Mouse (Mus musculus): ENCODE results near the gene Ect2l. TPM values are rescaled to one million over a fixed set of nuclear protein-coding genes. Genes with fewer than 3 reads are reported as not detected.

Ect2l gene
- 0.58 TPM in 1 of 2 replicates, not detected in the other for polyA plus RNA-seq (2015; fragmentation: Nextera tagmentation; extraction: Ambion mirVana)

DNA sequence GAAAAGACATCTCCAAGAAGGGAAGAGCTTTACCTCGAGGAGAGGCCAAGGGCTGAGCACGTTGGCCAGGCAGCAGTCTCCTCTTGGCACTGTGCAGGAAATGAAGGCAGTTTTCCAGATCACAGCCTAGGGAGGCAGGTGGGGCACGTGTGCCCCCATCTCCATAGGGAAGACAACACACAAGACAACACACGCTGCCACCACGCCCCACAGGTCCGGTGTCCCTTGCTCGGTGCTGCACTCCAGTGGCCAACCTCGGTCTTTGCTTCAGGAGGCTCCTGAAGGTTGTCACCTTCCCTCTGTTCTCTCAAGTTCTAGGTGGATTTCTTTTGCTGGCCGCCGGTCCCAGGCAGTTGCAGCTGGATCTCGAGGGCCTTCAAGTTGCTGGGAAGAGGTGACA lies at the start of gene Ect2l:
Gene Ect2l (minus strand): TSS at position 165 of the 400 bp plus-strand sequence.
- Histone ChIP-seq H3K9ac (no peak within 1 kb of the TSS), H3K27ac (no peak within 1 kb of the TSS), H3K36me3 (ENCODE audit: poor library complexity, severe bottlenecking) (no peaks in the 10 kb centered on the region), H3K9me3 (replicated peaks) (no peaks in the 10 kb centered on the region), H3K4me2 (peak within 1 kb of the TSS; percentile 19; the same call in 1 of the 2 replicates), H3K27me3 (no peaks in the 10 kb centered on the region), H3K4me3 (no peak within 1 kb of the TSS), H3K4me1 (no peaks in the 10 kb centered on the region)
- ATAC-seq = no peak
- 21% methylated on average over 11 of the region's 11 CpGs for WGBS

- 72% methylated on average over 4 of the region's 4 CpGs for WGBS
- H3K9me3 ChIP-seq (replicated peaks) = no peaks in the 10 kb centered on the region
- ATAC-seq = no peak
- H3K9ac ChIP-seq = no peak overlapping the region
- H3K4me1 ChIP-seq = no peaks in the 10 kb centered on the region
- no peaks in the 10 kb centered on the region for H3K27me3 ChIP-seq
- no peak overlapping the region for H3K4me2 ChIP-seq
- no peak overlapping the region for H3K4me3 ChIP-seq
- no peaks in the 10 kb centered on the region for H3K36me3 ChIP-seq (ENCODE audit: poor library complexity, severe bottlenecking)
- no peak overlapping the region for H3K27ac ChIP-seq
Measured at GRCm38 (mm10) chr10:18251345-18251744, 40.7 kb upstream of the Ect2l start.

- Histone ChIP-seq H3K4me1 (no peaks in the 10 kb centered on the region), H3K9me3 (replicated peaks) (no peaks in the 10 kb centered on the region), H3K4me2 (no peak overlapping the region), H3K4me3 (no peak overlapping the region), H3K27ac (no peak overlapping the region), H3K36me3 (ENCODE audit: poor library complexity, severe bottlenecking) (no peaks in the 10 kb centered on the region), H3K9ac (no peak overlapping the region), H3K27me3 (no peaks in the 10 kb centered on the region)
- no peak for ATAC-seq
- 55% methylated on average over 2 of the region's 2 CpGs for WGBS
Measured at GRCm38 (mm10) chr10:18243614-18244013, 32.9 kb upstream of the Ect2l start.

GRCm38 (mm10) chr10:18237191-18237590 lies 26.5 kb upstream of the Ect2l start:
- Histone ChIP-seq H3K9me3 (replicated peaks) (no peaks in the 10 kb centered on the region), H3K36me3 (ENCODE audit: poor library complexity, severe bottlenecking) (no peaks in the 10 kb centered on the region), H3K27ac (no peak overlapping the region), H3K9ac (no peak overlapping the region), H3K27me3 (no peaks in the 10 kb centered on the region), H3K4me3 (no peak overlapping the region), H3K4me1 (peaks cover 7% of the 10 kb centered on the region), H3K4me2 (no peak overlapping the region)
- 92% methylated on average over 7 of the region's 7 CpGs for WGBS
- ATAC-seq = no peak

DNA sequence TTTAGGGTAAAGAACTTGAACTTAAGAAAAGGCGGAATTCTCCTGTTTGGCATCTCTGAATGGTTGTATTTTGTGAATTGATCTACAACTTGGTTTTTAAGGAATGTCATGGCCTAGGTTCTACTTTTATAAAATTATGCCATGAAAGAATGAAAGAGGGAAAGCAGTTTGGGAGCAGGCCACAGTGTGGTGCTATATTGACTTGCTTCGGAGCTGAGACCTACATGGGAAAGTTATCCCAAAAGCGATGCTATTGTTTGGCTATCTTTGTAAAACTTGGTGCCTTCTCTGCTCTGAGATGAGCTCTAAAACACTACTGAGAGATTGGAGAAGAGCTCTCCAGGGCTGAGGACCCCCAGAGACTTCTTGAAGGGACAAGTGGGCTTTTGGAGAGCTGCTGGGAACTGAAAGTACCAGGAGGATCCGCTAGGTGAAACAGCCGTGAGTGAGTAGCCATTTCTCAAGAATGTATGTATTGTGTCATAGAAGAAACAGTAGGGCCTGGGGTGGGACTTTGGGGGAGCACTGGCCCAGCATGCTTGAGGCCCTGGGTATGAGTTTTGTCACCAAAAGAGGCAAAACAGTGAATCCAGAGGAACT lies 25.7 kb upstream of the Ect2l start:
- WGBS = 75% methylated on average over 5 of the region's 5 CpGs
- H3K36me3 ChIP-seq (ENCODE audit: poor library complexity, severe bottlenecking) = no peaks in the 10 kb centered on the region
- H3K4me2 ChIP-seq = no peak overlapping the region
- H3K27me3 ChIP-seq = no peaks in the 10 kb centered on the region
- ATAC-seq = no peak
- peaks cover 7% of the 10 kb centered on the region for H3K4me1 ChIP-seq
- H3K9me3 ChIP-seq (replicated peaks) = no peaks in the 10 kb centered on the region
- H3K4me3 ChIP-seq = no peak overlapping the region
- H3K27ac ChIP-seq = no peak overlapping the region
- H3K9ac ChIP-seq = no peak overlapping the region

DNA sequence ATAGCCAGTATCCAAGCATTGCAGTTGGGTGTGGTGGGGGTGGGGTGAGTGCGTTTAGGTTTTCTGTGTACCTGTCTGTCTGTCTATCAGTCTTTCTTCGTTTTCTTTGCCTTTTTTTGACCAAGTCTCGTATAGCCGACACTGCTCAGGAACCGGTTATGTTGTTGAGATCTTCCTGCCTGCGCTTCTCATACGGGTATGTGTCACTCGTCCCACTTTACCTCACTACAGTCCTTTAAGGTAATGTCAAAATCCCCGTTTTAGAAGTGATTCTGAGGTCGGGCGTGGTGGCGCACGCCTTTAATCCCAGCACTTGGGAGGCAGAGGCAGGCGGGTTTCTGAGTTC lies 24.7 kb upstream of the Ect2l start:
- 12% methylated on average over 14 of the region's 14 CpGs for WGBS
- Histone ChIP-seq H3K4me3 (peak overlapping the region; percentile 54), H3K27ac (no peak overlapping the region), H3K9ac (peak overlapping the region; percentile 59), H3K4me2 (peak overlapping the region; percentile 73), H3K4me1 (peaks cover 7% of the 10 kb centered on the region), H3K36me3 (ENCODE audit: poor library complexity, severe bottlenecking) (no peaks in the 10 kb centered on the region), H3K9me3 (replicated peaks) (no peaks in the 10 kb centered on the region), H3K27me3 (no peaks in the 10 kb centered on the region)
- ATAC-seq = no peak; the same call in 1 of the 2 replicates

DNA sequence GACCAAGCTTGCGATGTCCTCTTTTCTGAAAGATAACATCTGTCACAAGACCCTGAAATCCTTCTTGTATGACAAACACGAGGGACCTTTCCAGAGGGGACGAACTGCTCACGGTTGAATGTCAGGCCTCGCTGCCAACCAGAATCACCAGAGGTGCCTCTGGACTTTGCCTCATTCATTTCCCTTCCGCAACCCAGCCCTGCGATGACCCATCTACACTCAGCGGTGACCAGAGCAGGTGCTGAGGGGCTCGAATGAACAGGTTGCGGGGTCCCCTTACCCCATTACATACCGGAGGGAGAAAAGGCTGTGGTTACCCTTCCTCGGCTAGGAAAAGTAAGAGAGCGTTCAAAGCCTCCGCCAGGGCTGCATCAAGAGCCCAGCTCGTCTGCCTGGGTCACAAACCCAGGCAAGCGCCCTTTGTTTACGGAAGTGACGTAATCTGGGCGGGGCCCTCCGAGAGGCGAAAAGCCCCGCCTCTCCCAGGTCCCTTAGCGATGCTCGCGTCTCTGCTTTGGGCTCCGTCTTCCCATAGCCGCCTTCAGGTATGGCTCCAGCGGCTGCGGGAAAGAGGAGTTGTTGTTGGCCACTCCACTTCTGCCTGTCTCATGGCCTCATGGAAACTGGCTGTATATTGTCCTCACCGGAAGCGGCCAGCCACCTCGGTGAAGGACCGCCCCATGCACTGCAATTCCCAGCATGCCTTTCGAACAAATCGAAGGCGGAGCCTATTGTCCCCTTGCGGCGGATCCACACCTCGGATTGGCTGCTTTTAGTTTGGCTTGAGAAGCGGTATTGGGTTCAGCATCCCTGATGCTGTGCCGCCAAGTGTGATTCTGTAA lies 24.1 kb upstream of the Ect2l start, which contains the start of gene Ccdc28a:
Gene Ccdc28a (minus strand): TSS at position 439 of the 842 bp plus-strand sequence.
- peaks cover 7% of the 10 kb centered on the region for H3K4me1 ChIP-seq
- H3K27ac ChIP-seq = peak within 1 kb of the TSS; percentile 49
- ATAC-seq = peak; percentile 99
- H3K27me3 ChIP-seq = no peaks in the 10 kb centered on the region
- H3K9ac ChIP-seq = peak within 1 kb of the TSS; percentile 59
- no peaks in the 10 kb centered on the region for H3K9me3 ChIP-seq (replicated peaks)
- H3K4me2 ChIP-seq = peak within 1 kb of the TSS; percentile 73
- no peaks in the 10 kb centered on the region for H3K36me3 ChIP-seq (ENCODE audit: poor library complexity, severe bottlenecking)
- peak within 1 kb of the TSS; percentile 54 for H3K4me3 ChIP-seq
- WGBS = 2% methylated on average over 41 of the region's 41 CpGs

GRCm38 (mm10) chr10:18233891-18234290 lies 23.2 kb upstream of the Ect2l start:
- H3K27ac ChIP-seq = no peak overlapping the region
- no peak overlapping the region for H3K4me3 ChIP-seq
- no peaks in the 10 kb centered on the region for H3K27me3 ChIP-seq
- H3K4me1 ChIP-seq = peaks cover 7% of the 10 kb centered on the region
- H3K36me3 ChIP-seq (ENCODE audit: poor library complexity, severe bottlenecking) = no peaks in the 10 kb centered on the region
- no peak for ATAC-seq
- peak overlapping the region; percentile 73; the same call in 1 of the 2 replicates for H3K4me2 ChIP-seq
- no peak overlapping the region for H3K9ac ChIP-seq
- 60% methylated on average over 3 of the region's 3 CpGs for WGBS
- no peaks in the 10 kb centered on the region for H3K9me3 ChIP-seq (replicated peaks)

GRCm38 (mm10) chr10:18224386-18224785 lies 13.7 kb upstream of the Ect2l start:
- H3K4me1 ChIP-seq = no peaks in the 10 kb centered on the region
- ATAC-seq = peak; percentile 57
- 93% methylated on average over 3 of the region's 3 CpGs for WGBS

GRCm38 (mm10) chr10:18219351-18219750 lies 8.7 kb upstream of the Ect2l start:
- no peaks in the 10 kb centered on the region for H3K9me3 ChIP-seq (replicated peaks)
- H3K36me3 ChIP-seq (ENCODE audit: poor library complexity, severe bottlenecking) = no peaks in the 10 kb centered on the region
- H3K4me2 ChIP-seq = no peak overlapping the region
- H3K4me1 ChIP-seq = no peaks in the 10 kb centered on the region
- 91% methylated on average over 10 of the region's 10 CpGs for WGBS
- H3K4me3 ChIP-seq = no peak overlapping the region
- no peak for ATAC-seq
- no peaks in the 10 kb centered on the region for H3K27me3 ChIP-seq
- no peak overlapping the region for H3K27ac ChIP-seq
- H3K9ac ChIP-seq = no peak overlapping the region

More at GRCm38 (mm10) chr10:18224386-18224785, 13.7 kb upstream of the Ect2l start:
- H3K9ac ChIP-seq = no peak overlapping the region
- H3K36me3 ChIP-seq (ENCODE audit: poor library complexity, severe bottlenecking) = no peaks in the 10 kb centered on the region
- H3K9me3 ChIP-seq (replicated peaks) = no peaks in the 10 kb centered on the region
- no peak overlapping the region for H3K27ac ChIP-seq
- H3K4me3 ChIP-seq = no peak overlapping the region
- no peak overlapping the region for H3K4me2 ChIP-seq
- H3K27me3 ChIP-seq = no peaks in the 10 kb centered on the region

DNA sequence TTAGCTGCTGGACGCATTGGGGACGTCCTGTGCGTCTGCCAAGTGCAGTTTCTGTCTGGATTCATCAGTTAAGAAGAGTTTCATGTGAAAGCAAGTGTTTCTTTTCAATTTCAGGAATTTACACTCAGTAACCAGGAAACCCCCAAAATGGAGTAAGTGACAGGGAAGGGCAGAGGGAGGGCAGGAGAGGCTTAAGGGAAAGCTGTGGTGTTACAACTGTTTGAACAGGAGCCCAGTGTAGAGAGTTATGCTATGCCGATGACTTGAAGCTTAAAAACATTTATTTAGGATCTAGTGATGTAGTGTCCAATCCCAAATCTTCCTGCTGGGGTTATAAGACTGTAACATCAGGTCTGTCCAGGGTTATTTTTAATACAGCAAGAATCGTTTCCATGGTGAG lies 3.4 kb upstream of the Ect2l start:
- no peak overlapping the region for H3K4me3 ChIP-seq
- H3K9me3 ChIP-seq (replicated peaks) = no peaks in the 10 kb centered on the region
- no peaks in the 10 kb centered on the region for H3K27me3 ChIP-seq
- 88% methylated on average over 5 of the region's 5 CpGs for WGBS
- no peak overlapping the region for H3K9ac ChIP-seq
- H3K27ac ChIP-seq = no peak overlapping the region
- no peaks in the 10 kb centered on the region for H3K36me3 ChIP-seq (ENCODE audit: poor library complexity, severe bottlenecking)
- H3K4me1 ChIP-seq = no peaks in the 10 kb centered on the region
- no peak overlapping the region for H3K4me2 ChIP-seq
- no peak for ATAC-seq

GRCm38 (mm10) chr10:18213373-18213772 lies 2.7 kb upstream of the Ect2l start:
- no peak for ATAC-seq
- Histone ChIP-seq H3K9ac (no peak overlapping the region), H3K27ac (no peak overlapping the region), H3K4me2 (no peak overlapping the region), H3K36me3 (ENCODE audit: poor library complexity, severe bottlenecking) (no peaks in the 10 kb centered on the region), H3K4me3 (no peak overlapping the region), H3K4me1 (no peaks in the 10 kb centered on the region), H3K27me3 (no peaks in the 10 kb centered on the region), H3K9me3 (replicated peaks) (no peaks in the 10 kb centered on the region)
- 85% methylated on average over 4 of the region's 4 CpGs for WGBS

Measured in forebrain, embryonic 13.5 days (tissue).